Mouse (Mus musculus) ovary, adult 18-20 months (tissue): ENCODE results near the gene Prkar1b.

ENCODE experiments used
- DNase-seq: peaks from one replicate; pipeline ENCODE4 v3.0.0; 2022; ENCODE audit warnings: low spot score, mixed read lengths

Gene Prkar1b

GRCm38 (mm10) chr5:139146476-139147075 lies 3.2 kb downstream of the Prkar1b start:
- no peak for DNase-seq

GRCm38 (mm10) chr5:139145726-139146125 lies 4.1 kb downstream of the Prkar1b start:
- no peak for DNase-seq

- no peak for DNase-seq
Observed at GRCm38 (mm10) chr5:139143890-139144289, 5.9 kb downstream of the Prkar1b start.

- no peak for DNase-seq
Observed at GRCm38 (mm10) chr5:139141326-139141725, 8.5 kb downstream of the Prkar1b start.

- no peak for DNase-seq
Observed at GRCm38 (mm10) chr5:139140589-139140988, 9.2 kb downstream of the Prkar1b start.

- DNase-seq: no peak
Observed at GRCm38 (mm10) chr5:139138926-139139472, 10.8 kb downstream of the Prkar1b start.

GRCm38 (mm10) chr5:139138261-139138925 lies 11.4 kb downstream of the Prkar1b start:
- DNase-seq: no peak

GRCm38 (mm10) chr5:139137176-139137575 lies 12.6 kb downstream of the Prkar1b start:
- no peak for DNase-seq

GRCm38 (mm10) chr5:139136341-139136740 lies 13.5 kb downstream of the Prkar1b start:
- no peak for DNase-seq

GRCm38 (mm10) chr5:139134501-139134900 lies 15.3 kb downstream of the Prkar1b start:
- DNase-seq: no peak

- DNase-seq: no peak
Observed at GRCm38 (mm10) chr5:139130351-139130750, 19.4 kb downstream of the Prkar1b start.

- no peak for DNase-seq
Observed at GRCm38 (mm10) chr5:139129572-139130151, 20.1 kb downstream of the Prkar1b start.

GRCm38 (mm10) chr5:139129078-139129477 lies 20.7 kb downstream of the Prkar1b start:
- no peak for DNase-seq

GRCm38 (mm10) chr5:139128476-139129065 lies 21.2 kb downstream of the Prkar1b start:
- DNase-seq: no peak

GRCm38 (mm10) chr5:139125717-139126116 lies 24.1 kb downstream of the Prkar1b start:
- no peak for DNase-seq

- no peak for DNase-seq
Observed at GRCm38 (mm10) chr5:139118961-139119276, 30.9 kb downstream of the Prkar1b start.

GRCm38 (mm10) chr5:139118139-139118960 lies 31.5 kb downstream of the Prkar1b start:
- DNase-seq: no peak

- DNase-seq: no peak
Observed at GRCm38 (mm10) chr5:139115507-139115906, 34.3 kb downstream of the Prkar1b start.

GRCm38 (mm10) chr5:139114876-139115275 lies 34.9 kb downstream of the Prkar1b start:
- DNase-seq: no peak

- no peak for DNase-seq
Observed at GRCm38 (mm10) chr5:139112418-139112817, 37.4 kb downstream of the Prkar1b start.

GRCm38 (mm10) chr5:139111991-139112390 lies 37.8 kb downstream of the Prkar1b start:
- no peak for DNase-seq
